Mouse (Mus musculus) heart, postnatal 10 days (tissue): ENCODE results near the gene Eif4a2. TPM values are rescaled to one million over a fixed set of nuclear protein-coding genes. Genes with fewer than 3 reads are reported as not detected.
"Not testable (repeated sequence)": the region's sequence is repeated elsewhere in the genome, so short reads cannot be mapped to it uniquely, and the experiment has no call there.

Experiments
- DNase-seq, 2 experiments: peaks; one replicate each; pipeline ENCODE4 v3.0.0; 2021
- intact Hi-C: fragments of 180-260 bp; cut with DNase I; formaldehyde crosslinking; loops from one replicate; pipeline ENCODE4 v1.15.1; 2025
- total RNA-seq, 2 experiments: library from RNA; stranded (reverse); gene quantifications; 2 replicates each; pipeline ENCODE4 v1.2.3; 2021

Gene Eif4a2
- total RNA-seq = 100 to 1,000 TPM; 228 to 269 TPM

DNA sequence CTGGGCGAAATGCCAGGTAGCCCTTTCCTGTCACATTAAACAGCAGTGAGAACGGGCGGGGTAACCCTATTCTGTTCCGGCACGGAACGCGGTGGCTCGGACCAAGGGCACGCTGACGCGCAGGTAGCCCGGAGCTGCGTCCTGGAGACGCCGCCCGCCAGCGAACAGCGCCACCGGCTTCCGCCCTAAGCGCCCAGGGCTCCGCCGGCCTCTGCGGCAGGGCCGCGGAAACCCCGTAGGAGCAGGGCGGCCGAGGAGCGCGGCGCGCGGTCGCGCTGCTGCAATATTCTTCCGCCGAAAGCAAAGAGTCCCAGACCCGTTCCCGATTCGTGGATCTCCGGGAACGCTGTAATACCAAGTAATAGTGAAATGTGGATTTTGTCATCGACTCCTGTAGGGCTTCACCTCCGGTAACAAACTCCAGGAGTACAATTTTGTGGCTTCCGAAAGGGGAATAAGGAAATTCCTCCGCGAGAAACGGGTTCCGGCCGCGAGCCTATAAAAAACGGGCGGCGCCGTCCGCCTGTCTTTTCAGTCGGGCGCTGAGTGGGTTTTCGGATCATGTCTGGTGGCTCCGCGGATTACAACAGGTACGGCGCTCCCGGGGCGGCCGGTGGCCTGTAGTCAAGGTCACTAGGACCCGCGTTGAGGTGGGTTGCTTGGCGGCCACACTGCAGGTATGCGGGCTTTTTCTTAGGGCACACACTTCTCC lies at the start of gene Eif4a2:
Eif4a2 (plus strand) TSS at position 214 of the 712 bp plus-strand sequence.
- intact Hi-C loops = no loop called here
- peak; percentile 94 to 95 for DNase-seq

DNA sequence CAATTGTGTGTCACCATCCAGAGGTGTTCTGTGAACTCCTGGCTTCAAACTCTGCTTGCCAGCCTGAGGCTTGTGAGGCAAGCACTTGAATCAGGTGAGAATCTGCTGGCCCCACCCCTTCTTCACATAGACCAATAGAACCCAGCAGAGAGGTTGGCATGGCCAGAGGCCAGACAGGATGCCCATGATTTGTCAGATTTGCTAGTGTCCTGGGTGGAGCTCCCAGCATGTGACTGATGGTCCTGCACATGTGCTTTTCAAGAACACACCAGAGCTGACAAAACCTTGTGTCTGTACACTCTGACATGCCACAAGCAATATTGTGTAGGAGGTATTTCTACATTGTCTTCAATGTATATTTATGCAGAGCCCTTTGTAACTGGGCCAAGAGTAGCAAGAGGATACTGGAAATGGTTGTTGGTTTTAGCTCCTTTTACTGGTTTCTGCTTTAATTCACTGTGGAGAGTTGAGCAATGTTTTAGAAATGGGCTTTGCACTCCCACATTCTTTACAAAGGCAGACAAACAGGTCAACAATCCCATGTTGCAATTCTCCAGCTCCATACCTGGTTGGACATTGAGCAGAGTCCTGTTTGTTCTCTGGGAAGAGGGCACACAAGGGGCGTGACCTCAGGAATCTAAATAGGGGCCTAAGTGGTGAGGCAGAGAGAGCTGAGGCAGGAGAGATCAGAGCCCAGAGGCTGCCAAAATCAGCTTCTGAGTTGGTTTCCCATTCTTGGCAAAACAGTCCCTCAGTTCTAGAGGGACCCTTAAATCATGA lies 49.4 kb upstream of the Eif4a2 start, which contains the start of gene Kng1:
Kng1 (plus strand) TSS at position 198 of the 780 bp plus-strand sequence.
- intact Hi-C loops = loop anchor here (2.0 kb wide), 1 partner anchor 31 kb away; no protein-coding TSS in a partner anchor
- not testable (repeated sequence) for DNase-seq

DNA sequence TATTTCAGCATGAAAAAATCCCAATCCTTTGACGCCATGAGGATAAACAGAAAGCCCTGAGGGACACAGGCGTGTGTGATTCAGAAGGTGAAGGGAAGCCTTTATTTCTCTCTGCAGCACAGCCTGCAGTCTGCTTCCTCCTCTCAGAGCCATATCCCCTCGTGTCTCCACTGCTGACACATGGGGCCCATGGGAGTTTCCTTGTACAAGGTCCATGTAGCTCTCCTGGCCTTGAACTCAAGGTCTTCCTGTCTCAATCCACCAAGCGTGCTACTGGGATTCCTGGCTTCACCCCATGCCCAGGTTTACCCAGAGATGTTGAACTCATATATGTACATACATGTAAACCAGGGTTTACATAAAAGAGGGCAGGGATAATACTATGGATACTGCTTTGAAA lies 47.6 kb upstream of the Eif4a2 start:
- not testable (repeated sequence) for DNase-seq
- intact Hi-C loops = loop anchor here (2.0 kb wide), 1 partner anchor 33 kb away; no protein-coding TSS in a partner anchor

DNA sequence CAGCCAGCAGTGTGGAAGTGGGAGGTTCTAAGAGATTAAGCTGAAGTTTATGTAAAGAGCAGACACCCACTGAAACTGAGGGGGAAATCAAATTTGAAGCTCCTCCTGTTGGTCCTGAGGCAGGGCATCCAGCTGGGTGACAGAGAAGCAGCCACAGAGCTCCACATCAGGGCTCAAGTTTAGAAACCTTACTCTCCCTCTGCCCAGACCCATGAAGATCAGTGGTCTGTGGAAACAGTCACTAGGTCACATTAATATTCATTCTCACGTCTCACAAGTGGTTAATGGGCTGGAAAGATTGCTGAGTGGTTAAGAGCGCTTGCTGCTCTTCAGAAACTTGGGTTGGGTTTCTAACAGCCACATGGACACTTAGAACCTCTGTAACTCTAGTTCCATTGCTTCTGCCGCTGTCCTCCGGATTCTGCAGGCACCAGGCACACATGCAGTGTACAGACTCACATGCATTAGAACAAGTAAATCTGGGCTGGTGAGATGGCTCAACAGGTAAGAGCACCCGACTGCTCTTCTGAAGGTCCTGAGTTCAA lies 46.4 kb upstream of the Eif4a2 start:
- DNase-seq, intact Hi-C loops: not testable (repeated sequence)

DNA sequence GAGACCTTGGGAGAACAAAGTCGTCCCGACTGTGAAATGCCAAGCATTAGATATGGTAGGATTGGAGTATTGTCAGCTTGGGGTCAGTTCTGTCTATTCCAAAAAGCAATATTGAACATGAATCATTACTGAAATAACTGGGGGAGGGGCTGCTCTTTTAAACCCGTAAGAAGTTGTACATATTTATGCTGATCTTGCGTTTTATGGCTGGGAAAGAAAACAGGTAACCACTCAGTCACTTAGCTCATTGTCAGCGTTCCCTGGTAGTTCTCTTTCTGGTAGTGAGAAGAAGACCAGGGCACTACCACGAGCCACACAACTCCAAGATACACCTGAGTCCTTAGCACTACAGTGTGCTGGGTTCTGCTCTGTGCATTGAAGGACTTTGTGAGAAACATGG lies 29.7 kb upstream of the Eif4a2 start:
- DNase-seq, intact Hi-C loops: not testable (repeated sequence)

DNA sequence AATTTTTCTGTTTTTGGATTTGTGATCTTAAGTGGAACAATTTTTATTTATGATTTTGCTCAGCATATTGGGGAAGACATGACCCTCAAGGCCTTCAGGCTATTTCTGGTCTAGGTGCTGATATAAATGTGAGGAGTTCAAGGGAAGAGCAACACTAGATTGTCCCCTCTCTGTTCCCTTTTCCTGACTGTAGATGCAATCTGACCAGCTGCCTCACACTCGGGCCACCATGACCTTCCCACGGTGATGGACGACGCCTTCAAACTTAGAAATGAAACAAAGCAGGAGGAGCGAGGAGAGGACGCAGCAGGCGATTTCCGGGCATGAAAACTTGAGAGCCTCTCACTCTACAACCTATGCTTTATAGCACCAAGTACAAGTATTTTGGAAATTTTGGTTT lies 20.1 kb upstream of the Eif4a2 start:
- intact Hi-C loops = loop anchor here (1.0 to 5.0 kb wide), 2 partner anchors 48 to 315 kb away; no protein-coding TSS in a partner anchor
- DNase-seq = not testable (repeated sequence)

DNA sequence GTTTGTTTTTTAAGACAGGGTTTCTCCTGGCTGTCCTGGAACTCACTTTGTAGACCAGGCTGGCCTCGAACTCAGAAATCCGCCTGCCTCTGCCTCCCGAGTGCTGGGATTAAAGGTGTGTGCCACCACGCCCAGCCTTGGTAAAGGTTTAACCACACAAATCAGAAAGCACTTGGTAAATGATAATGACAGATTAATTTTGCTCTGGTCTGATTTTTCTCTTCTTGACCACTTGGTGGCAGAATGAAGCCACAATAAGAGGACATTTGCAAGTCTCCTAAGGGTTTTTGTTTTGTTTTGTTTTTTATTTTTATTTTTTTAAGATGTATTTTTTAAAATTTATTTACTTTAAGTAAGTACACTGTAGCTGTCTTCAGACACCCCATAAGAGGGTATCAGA lies 19.5 kb upstream of the Eif4a2 start:
- intact Hi-C loops = loop anchor here (1.0 to 5.0 kb wide), 2 partner anchors 48 to 315 kb away; no protein-coding TSS in a partner anchor
- not testable (repeated sequence) for DNase-seq

DNA sequence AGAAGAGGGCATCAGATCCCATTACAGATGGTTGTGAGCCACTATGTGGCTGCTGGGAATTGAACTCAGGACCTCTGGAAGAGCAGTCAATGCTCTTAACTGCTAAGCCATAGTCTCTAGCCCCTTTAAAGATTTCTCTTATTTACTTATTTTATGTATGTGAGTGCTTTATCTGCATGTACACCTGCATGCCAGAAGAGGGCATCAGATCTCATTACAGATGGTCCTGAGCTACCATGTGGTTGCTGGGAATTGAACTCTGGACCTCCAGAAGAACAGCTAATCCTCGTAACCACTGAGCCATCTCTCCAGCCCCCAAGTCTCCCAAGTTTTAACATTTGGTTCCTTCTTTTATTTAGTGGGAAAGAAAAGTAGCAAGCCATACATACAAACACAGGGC lies 18.8 kb upstream of the Eif4a2 start:
- not testable (repeated sequence) for DNase-seq
- intact Hi-C loops = loop anchor here (5.0 kb wide), 1 partner anchor 314 kb away; no protein-coding TSS in a partner anchor

DNA sequence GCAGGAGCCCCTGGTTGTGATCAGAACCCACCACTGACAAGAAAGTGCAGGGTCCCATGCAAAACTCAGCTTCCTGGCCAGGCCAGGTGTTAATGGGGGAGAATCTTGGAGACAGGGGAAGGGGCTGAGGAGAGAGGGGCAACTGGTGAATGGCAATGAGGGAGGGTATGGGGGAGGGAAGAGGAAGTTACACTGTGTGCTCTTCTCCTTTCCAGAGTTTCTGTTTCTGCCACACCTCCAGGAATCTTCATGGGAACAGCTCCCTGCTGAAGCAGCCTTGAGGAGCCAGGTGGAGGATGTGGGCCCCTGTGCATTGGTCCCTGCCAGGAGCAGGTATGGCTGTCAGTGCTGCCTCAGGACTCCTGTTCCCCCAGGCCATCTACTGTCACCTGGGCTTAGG lies 15.9 kb upstream of the Eif4a2 start:
- intact Hi-C loops = not testable (repeated sequence)

DNA sequence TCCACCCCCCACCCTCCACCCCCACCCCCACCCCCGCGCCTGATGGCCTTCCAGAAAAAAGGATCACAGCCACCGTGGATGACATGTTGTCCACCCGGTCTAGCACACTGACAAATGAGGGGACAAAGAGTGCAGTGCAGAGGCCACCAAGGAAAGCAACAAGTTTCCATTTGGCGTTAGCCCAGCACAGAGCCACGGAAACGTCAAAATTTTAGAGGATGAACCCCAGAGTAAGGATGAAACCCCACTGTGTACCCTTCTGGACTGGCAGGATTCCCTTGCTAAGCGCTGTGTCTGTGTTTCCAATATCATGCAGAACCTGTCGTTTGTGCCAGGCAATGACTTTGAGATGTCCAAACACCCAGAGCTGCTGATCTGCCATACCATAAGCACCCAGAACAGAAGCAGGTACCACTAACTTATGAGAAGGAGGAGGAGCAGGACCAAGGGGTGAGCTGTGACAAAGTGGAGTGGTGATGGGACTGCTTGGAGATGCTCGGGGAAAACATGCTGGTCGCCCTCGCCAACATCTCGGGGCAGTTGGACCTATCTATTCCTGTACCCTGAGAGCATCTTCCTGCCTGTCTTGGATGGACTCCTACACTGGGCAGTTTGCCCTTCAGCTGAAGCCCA lies 13.8 kb upstream of the Eif4a2 start:
- DNase-seq = no peak
- intact Hi-C loops = no loop called here

More for the DNA sequence above, 15.9 kb upstream of the Eif4a2 start:
- DNase-seq = not testable (repeated sequence)

DNA sequence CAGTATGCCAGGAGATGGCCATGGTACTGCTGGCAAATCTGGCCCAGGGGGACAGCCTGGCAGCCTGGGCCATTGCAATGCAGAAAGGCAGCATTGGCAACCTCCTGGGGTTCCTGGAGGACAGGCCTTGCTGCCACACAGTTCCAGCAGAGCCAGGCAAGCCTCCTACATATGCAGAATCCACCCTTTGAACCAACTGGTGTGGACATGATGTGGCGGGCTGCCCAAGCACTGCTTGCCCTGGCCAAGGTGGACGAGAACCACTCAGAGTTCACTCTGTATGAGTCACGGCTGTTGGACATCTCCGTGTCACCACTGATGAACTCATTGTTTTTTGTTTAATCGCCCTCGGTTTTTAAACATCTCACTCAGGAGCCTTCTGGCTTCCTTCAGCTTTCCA lies 13.1 kb upstream of the Eif4a2 start:
- intact Hi-C loops = no loop called here
- no peak for DNase-seq

DNA sequence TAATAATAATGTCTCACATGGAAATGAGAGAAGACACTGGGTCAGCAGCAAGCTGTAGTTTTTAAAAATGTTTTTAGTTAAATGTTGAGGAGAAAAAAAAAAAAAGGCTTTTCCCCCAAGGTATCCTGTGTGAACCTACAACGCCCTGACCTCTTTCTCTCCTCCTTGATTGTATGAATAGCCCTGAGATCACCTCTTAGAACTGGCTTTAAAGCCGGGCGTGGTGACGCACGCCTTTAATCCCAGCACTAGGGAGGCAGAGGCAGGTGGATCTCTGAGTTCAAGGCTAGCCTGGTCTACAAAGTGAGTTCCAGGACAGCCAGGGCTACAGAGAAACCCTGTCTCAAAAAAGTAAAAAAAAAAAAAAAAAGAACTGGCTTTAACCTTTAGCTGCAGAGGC lies 11.7 kb upstream of the Eif4a2 start:
- intact Hi-C loops = not testable (repeated sequence)

DNA sequence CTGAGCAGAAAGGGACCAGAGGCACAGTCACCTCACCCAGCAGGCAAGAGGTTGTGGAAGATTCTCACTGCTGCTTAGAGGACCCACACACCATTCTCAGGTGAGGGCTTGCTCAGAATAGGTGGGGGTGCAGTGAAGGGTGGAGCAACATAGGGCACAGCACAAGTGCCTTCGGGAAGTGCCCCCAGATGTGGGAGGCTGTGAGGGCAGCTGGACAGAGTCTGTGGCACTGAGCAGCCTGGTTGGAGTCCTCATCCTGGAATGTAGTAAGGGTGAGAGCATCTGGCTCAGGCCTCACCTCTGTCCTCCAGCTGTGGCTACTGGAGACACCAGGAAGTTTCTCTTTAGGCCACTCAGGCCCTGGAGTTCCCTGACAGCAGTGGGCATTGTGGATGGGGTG lies 10.4 kb upstream of the Eif4a2 start:
- DNase-seq, intact Hi-C loops: not testable (repeated sequence)

More for the DNA sequence above, 11.7 kb upstream of the Eif4a2 start:
- not testable (repeated sequence) for DNase-seq

DNA sequence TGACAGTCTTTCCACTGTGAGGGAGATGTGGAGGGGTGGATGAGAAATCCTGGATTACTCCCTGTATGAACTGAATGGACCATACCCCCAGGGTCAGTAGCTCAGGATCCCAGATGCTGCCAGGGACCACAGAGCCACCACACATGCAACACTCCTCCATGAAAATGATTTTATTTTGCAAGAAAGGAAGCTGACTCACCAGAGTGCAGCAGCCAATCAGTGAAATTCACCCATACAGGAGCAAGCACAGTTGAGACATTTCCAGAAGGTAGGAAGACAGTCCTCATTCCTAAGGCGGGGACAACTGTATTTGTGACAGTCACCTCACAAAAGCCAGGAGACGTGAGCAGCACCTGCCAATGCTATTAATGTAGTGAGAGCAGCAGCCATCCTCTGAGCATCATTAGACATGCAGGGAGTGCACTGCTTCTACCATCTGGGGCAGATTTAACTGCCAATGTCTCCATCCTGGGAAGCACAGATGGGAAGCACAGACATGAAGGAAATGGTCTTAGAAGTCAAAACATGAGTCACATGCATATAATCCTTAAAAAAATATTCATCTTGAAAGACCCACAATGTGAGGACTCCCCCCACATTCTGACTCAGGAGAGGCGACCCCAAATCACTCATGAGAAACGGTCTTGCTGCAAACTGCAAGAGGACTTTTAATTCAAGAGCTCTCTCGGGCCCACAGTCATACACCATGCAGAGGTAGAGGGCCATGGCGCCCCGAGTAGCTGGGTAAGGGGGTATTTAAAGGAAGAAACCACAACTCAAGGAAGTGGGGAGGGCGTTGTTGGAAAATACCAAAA lies 9.7 kb upstream of the Eif4a2 start:
- intact Hi-C loops, DNase-seq: not testable (repeated sequence)

DNA sequence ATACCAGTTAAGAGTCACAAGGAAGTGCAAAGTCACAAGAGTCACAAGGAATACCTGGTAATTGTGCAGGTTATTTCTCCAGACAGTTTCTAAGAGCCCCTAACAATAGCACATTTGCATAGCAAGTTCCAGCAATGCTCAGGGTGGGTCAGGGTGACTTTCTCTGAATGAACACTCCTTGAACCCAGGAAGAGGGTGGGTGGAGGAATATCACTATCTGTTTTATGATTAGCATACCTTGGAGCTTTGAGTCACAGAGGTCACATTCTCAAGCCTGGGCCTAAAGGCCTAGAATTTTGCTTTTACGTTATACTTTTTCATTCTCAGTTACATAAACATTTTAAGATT lies 9.2 kb upstream of the Eif4a2 start:
- intact Hi-C loops = not testable (repeated sequence)

DNA sequence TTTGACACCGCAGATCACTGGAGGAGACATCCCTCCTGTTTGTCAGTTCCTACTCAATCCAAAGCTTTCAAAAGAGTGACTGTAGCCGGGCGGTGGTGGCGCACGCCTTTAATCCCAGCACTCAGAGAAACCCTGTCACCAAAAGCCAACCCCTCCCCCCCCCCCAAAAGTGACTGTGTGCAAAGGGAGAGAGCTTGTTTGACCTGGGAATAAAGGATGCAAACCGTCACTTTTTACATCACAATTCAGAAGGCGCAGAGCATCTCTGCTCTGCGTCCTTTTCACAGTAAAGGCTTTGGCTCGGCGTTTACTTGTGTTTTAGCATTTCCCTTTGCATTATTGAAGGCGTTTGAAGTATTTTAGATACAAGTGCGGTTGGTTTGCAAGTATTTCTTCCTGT lies 7.6 kb upstream of the Eif4a2 start:
- DNase-seq = no peak
- intact Hi-C loops = no loop called here

More for the DNA sequence above, 9.2 kb upstream of the Eif4a2 start:
- not testable (repeated sequence) for DNase-seq

DNA sequence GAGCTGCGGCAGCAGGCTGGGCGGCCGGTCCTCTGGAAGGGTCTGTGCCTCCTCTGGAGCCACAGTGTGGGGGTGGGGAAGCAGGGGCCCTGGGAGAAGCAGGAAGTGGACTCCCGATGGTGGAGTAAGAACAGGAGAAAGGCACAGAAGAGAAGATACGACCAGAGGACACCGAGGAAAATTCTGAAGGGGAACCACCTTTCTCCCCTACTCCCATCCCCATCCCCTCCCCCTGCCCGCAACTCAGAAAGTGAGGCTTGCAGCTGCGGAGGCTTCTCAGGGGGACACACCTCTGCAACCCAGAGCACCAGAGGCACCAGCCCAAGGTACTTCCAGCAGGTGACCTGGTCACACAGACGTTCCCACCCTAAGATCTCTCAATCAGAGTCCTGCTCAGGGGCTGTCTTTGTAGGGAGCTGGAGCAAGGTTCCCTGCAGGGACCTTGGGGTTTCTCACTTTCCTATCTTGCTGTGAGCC lies 7.1 kb upstream of the Eif4a2 start:
- intact Hi-C loops = no loop called here

DNA sequence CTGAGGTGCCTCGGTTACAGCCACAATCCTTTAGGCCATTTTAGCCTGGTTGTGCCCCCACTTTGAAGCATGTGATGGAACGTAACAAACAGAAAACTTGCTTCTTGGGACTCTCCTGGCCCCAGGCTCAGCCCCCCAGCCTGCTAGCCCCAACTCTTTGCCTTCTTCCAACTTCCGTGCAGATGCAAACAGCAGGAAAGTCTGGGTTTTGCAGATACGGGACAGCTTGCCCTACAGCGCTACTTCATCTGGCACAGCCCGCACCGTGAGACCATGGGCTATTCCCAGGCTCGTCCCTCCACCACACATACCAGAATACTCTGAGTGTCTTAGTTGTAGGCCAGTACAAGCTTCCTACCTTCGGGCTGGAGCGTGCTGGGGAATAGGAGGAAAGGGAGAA lies 6.6 kb upstream of the Eif4a2 start:
- intact Hi-C loops = no loop called here

More for the DNA sequence above, 7.1 kb upstream of the Eif4a2 start:
- peak in 1 of 2 experiments; percentile 63 for DNase-seq

DNA sequence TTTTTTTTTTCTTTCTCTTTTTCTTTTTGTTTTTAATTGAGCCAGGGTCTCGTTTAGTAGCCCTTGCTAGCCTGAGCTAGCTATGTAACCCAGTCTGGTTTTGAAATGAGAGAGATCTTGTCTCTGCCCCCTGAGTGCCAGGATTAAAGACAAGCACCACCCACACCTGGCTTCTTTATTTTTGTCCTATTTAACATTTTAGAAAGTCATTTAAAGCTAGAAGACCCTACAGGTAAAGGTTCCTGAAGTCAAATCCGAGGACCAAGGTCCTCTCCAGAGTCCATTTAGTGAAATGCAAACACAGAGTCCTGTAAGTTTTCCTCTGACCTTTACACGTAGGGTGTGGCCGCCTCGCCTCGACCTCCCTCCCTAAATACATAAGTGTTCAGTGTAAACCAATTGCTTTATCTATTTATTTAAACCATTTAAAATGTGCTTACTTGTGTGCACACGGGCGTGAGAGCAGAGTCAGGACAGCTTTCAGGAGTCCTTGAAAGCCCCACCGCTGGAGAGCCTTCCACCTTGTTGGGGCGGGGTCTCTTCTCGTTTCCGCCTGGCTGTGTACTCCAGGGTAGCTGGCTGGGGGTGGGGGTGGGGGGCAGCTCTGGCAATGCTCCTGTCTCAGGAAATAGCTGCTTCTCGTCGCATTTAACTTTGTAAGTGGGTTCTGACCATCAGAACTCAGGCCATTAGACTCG lies 4.8 kb upstream of the Eif4a2 start:
- DNase-seq = no peak
- intact Hi-C loops = no loop called here

More for the DNA sequence above, 6.6 kb upstream of the Eif4a2 start:
- no peak for DNase-seq
